Mouse (Mus musculus) limb, embryonic 11.5 days (tissue): ENCODE measurements around the gene Rimbp2. TPM values are rescaled to one million over a fixed set of nuclear protein-coding genes. Genes with fewer than 3 reads are reported as not detected.

Source experiments
- ATAC-seq: fragments of 200-750 bp; cut with Nextera tagmentation; 2 replicates; pipeline ENCODE4 v1.8.0; 2017; ENCODE audit warnings: low read depth; ENCODE audit not compliant: insufficient number of reproducible peaks, low FRiP score, low TSS enrichment
- DNase-seq: peaks from one replicate; pipeline ENCODE4 v3.0.0-alpha.2; 2015; ENCODE audit warnings: low spot score
- H3K27ac ChIP-seq: fragments of 300-500 bp; sonication (generic); replicated peaks from 2 replicates; pipeline ENCODE4 v1.5.1; 2014; ENCODE audit warnings: low read depth, mild to moderate bottlenecking, low read length
- H3K27me3 ChIP-seq: fragments of 300-500 bp; sonication (generic); 2 replicates; pipeline ENCODE4 v1.6.1; 2014; ENCODE audit warnings: mild to moderate bottlenecking, low read length, mixed read lengths; ENCODE audit not compliant: control insufficient read depth, insufficient read depth
- H3K36me3 ChIP-seq: fragments of 300-500 bp; sonication (generic); 2 replicates; pipeline ENCODE4 v1.6.1; 2014; ENCODE audit warnings: mild to moderate bottlenecking, low read length, moderate library complexity, mixed read lengths; ENCODE audit not compliant: control insufficient read depth, insufficient read depth
- H3K4me1 ChIP-seq: fragments of 300-500 bp; sonication (generic); 2 replicates; pipeline ENCODE4 v1.6.1; 2014; ENCODE audit warnings: low read length, mixed read lengths; ENCODE audit not compliant: control insufficient read depth, insufficient read depth
- H3K4me2 ChIP-seq: fragments of 300-500 bp; sonication (generic); 2 replicates; pipeline ENCODE4 v1.6.1; 2014; ENCODE audit warnings: low read depth, mild to moderate bottlenecking, moderate library complexity; ENCODE audit not compliant: severe bottlenecking
- H3K4me3 ChIP-seq: fragments of 300-500 bp; sonication (generic); 2 replicates; pipeline ENCODE4 v1.5.1; 2014; ENCODE audit warnings: low read depth, low read length
- H3K9ac ChIP-seq: fragments of 300-500 bp; sonication (generic); 2 replicates; pipeline ENCODE4 v1.6.1; 2014; ENCODE audit warnings: mild to moderate bottlenecking, low read length
- H3K9me3 ChIP-seq: fragments of 300-500 bp; sonication (generic); 2 replicates; pipeline ENCODE4 v1.6.1; 2016; ENCODE audit warnings: low read length; ENCODE audit not compliant: control insufficient read depth
- whole genome bisulfite sequencing: fragments of 180-500 bp; shearing (Covaris S2); extraction: QIAGEN DNeasy Blood & Tissue Kit; methylation state at CpG from one replicate; pipeline ENCODE4 v1.1.7; 2014; 5-methylcytosine and 5-hydroxymethylcytosine counted together
- polyA plus RNA-seq: library from polyadenylated mRNA; unstranded; fragments of >200 nt; fragmentation: Nextera tagmentation; extraction: Ambion mirVana; gene quantifications from 2 replicates; pipeline ENCODE4 v1.2.1, GENCODE M21; 2014

Rimbp2 gene
- polyA plus RNA-seq, 1 experiment from 2014 or later: 0.09 TPM

- no peaks in the 10 kb centered on the region for H3K9me3 ChIP-seq
- no peak overlapping the region for H3K27ac ChIP-seq
- DNase-seq: no peak
- H3K27me3 ChIP-seq: no peaks in the 10 kb centered on the region
- 63% methylated on average over 3 of the region's 3 CpGs for WGBS
- H3K4me3 ChIP-seq: no peak overlapping the region
- no peaks in the 10 kb centered on the region for H3K36me3 ChIP-seq
- H3K4me2 ChIP-seq: no peak overlapping the region
- H3K4me1 ChIP-seq: no peaks in the 10 kb centered on the region
- H3K9ac ChIP-seq: no peak overlapping the region
- ATAC-seq: no peak
Observed at GRCm38 (mm10) chr5:128887546-128887945, 65.7 kb downstream of the Rimbp2 start.

- no peaks in the 10 kb centered on the region for H3K36me3 ChIP-seq
- no peak overlapping the region for H3K27ac ChIP-seq
- no peak overlapping the region for H3K4me3 ChIP-seq
- DNase-seq: no peak
- no peaks in the 10 kb centered on the region for H3K9me3 ChIP-seq
- H3K4me1 ChIP-seq: no peaks in the 10 kb centered on the region
- H3K27me3 ChIP-seq: no peaks in the 10 kb centered on the region
- ATAC-seq: no peak
- WGBS: 35% methylated on average over 5 of the region's 5 CpGs
- H3K4me2 ChIP-seq: no peak overlapping the region
- no peak overlapping the region for H3K9ac ChIP-seq
Observed at GRCm38 (mm10) chr5:128884320-128884719, 69.0 kb downstream of the Rimbp2 start.

GRCm38 (mm10) chr5:128879092-128879491 lies 74.2 kb downstream of the Rimbp2 start:
- Histone ChIP-seq H3K36me3 (no peaks in the 10 kb centered on the region), H3K4me3 (no peak overlapping the region), H3K4me1 (0 out of 2 replicates have a peak, but pooled peaks cover 4% of the 10 kb centered on the region), H3K9me3 (no peaks in the 10 kb centered on the region), H3K9ac (no peak overlapping the region), H3K27ac (no peak overlapping the region), H3K27me3 (no peaks in the 10 kb centered on the region), H3K4me2 (no peak overlapping the region)
- DNase-seq (peak; percentile 71), ATAC-seq (no peak)
- 28% methylated on average over 3 of the region's 3 CpGs for WGBS

GRCm38 (mm10) chr5:128877425-128878035 lies 75.8 kb downstream of the Rimbp2 start:
- no peaks in the 10 kb centered on the region for H3K36me3 ChIP-seq
- H3K9me3 ChIP-seq: no peaks in the 10 kb centered on the region
- DNase-seq (no peak), ATAC-seq (no peak)
- no peak overlapping the region for H3K4me3 ChIP-seq
- H3K27me3 ChIP-seq: no peaks in the 10 kb centered on the region
- H3K9ac ChIP-seq: no peak overlapping the region
- H3K4me1 ChIP-seq: 0 out of 2 replicates have a peak, but pooled peaks cover 4% of the 10 kb centered on the region
- no peak overlapping the region for H3K4me2 ChIP-seq
- H3K27ac ChIP-seq: no peak overlapping the region
- 13% methylated on average over 16 of the region's 16 CpGs for WGBS

- H3K9ac ChIP-seq: no peak overlapping the region
- DNase-seq: no peak
- no peaks in the 10 kb centered on the region for H3K9me3 ChIP-seq
- H3K27ac ChIP-seq: no peak overlapping the region
- no peak overlapping the region for H3K4me3 ChIP-seq
- ATAC-seq: no peak
- no peaks in the 10 kb centered on the region for H3K36me3 ChIP-seq
- H3K4me1 ChIP-seq: no peaks in the 10 kb centered on the region
- H3K4me2 ChIP-seq: no peak overlapping the region
- WGBS: 61% methylated on average over 3 of the region's 3 CpGs
- no peaks in the 10 kb centered on the region for H3K27me3 ChIP-seq
Observed at GRCm38 (mm10) chr5:128871706-128872105, 81.6 kb downstream of the Rimbp2 start.

- Histone ChIP-seq H3K4me3 (no peak overlapping the region), H3K9me3 (no peaks in the 10 kb centered on the region), H3K9ac (no peak overlapping the region), H3K27me3 (no peaks in the 10 kb centered on the region), H3K4me2 (no peak overlapping the region), H3K36me3 (no peaks in the 10 kb centered on the region), H3K27ac (no peak overlapping the region), H3K4me1 (no peaks in the 10 kb centered on the region)
- DNase-seq (no peak), ATAC-seq (no peak)
- 90% methylated on average over 5 of the region's 5 CpGs for WGBS
Observed at GRCm38 (mm10) chr5:128866811-128867210, 86.5 kb downstream of the Rimbp2 start.

GRCm38 (mm10) chr5:128866291-128866690 lies 87.0 kb downstream of the Rimbp2 start:
- no peak for ATAC-seq
- H3K4me1 ChIP-seq: no peaks in the 10 kb centered on the region
- no peak overlapping the region for H3K27ac ChIP-seq
- H3K9me3 ChIP-seq: no peaks in the 10 kb centered on the region
- H3K36me3 ChIP-seq: no peaks in the 10 kb centered on the region
- DNase-seq: no peak
- H3K9ac ChIP-seq: no peak overlapping the region
- H3K4me3 ChIP-seq: no peak overlapping the region
- no peak overlapping the region for H3K4me2 ChIP-seq
- H3K27me3 ChIP-seq: no peaks in the 10 kb centered on the region
- 85% methylated on average over 5 of the region's 5 CpGs for WGBS

GRCm38 (mm10) chr5:128863497-128863896 lies 89.8 kb downstream of the Rimbp2 start:
- WGBS: 66% methylated on average over 6 of the region's 6 CpGs
- Histone ChIP-seq H3K4me3 (no peak overlapping the region), H3K4me2 (no peak overlapping the region), H3K9me3 (no peaks in the 10 kb centered on the region), H3K9ac (no peak overlapping the region), H3K36me3 (no peaks in the 10 kb centered on the region), H3K27me3 (no peaks in the 10 kb centered on the region), H3K4me1 (no peaks in the 10 kb centered on the region), H3K27ac (no peak overlapping the region)
- no peak for DNase-seq
- no peak for ATAC-seq

- no peaks in the 10 kb centered on the region for H3K4me1 ChIP-seq
- WGBS: 90% methylated on average over 3 of the region's 3 CpGs
- ATAC-seq (no peak), DNase-seq (no peak)
- H3K36me3 ChIP-seq: no peaks in the 10 kb centered on the region
- H3K4me3 ChIP-seq: no peak overlapping the region
- no peak overlapping the region for H3K4me2 ChIP-seq
- no peak overlapping the region for H3K27ac ChIP-seq
- H3K27me3 ChIP-seq: no peaks in the 10 kb centered on the region
- H3K9me3 ChIP-seq: no peaks in the 10 kb centered on the region
- H3K9ac ChIP-seq: no peak overlapping the region
Observed at GRCm38 (mm10) chr5:128860907-128861306, 92.4 kb downstream of the Rimbp2 start.
